Mouse (Mus musculus) thymus, adult 18-20 months (tissue): ENCODE results near the gene AC140267.1.

Experiments used
- DNase-seq, 2 experiments: peaks; one replicate each; pipeline ENCODE4 v3.0.0; 2022; ENCODE audit warnings: mixed read lengths in 2 of 2

Gene AC140267.1

GRCm38 (mm10) chr15:80266281-80266680 is 30.6 kb downstream of the AC140267.1 start:
- peak in 1 of 2 experiments; percentile 39 for DNase-seq

GRCm38 (mm10) chr15:80271858-80272396 is 36.3 kb downstream of the AC140267.1 start:
- no peak for DNase-seq

GRCm38 (mm10) chr15:80277107-80277506 is 41.5 kb downstream of the AC140267.1 start:
- no peak for DNase-seq

- no peak for DNase-seq
Observed at GRCm38 (mm10) chr15:80277625-80278024, 42.0 kb downstream of the AC140267.1 start.

GRCm38 (mm10) chr15:80278121-80278759 is 42.6 kb downstream of the AC140267.1 start:
- DNase-seq, result no peak

- DNase-seq, result no peak
Observed at GRCm38 (mm10) chr15:80279053-80279452, 43.4 kb downstream of the AC140267.1 start.

- DNase-seq, result no peak
Observed at GRCm38 (mm10) chr15:80280646-80281045, 45.0 kb downstream of the AC140267.1 start.
